Mouse (Mus musculus): ENCODE results near the gene Taf4. TPM values are rescaled to one million over a fixed set of nuclear protein-coding genes. Genes with fewer than 3 reads are reported as not detected.

The Taf4 gene
- polyA plus RNA-seq, 1 experiment from 2014 or later: 2.8 TPM

DNA sequence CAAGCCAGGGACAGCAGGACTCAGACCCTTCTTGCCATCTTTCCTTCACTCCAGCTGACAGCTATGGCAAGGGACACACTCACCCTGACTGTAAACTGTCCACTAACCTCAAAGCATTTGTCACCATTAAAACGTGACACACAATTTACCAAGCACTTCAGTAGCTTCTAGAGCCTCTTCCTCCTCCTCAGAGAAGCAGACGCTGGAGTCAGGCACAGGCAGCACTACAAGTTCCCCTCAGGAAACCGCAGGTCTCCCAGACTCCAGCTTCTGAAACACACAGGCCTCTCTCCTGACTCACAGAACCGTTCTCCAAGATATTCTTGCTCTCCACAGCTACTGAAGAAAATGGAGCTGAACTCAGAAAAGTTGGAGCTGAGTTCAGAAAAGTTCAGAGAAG, 39.4 kb downstream of the Taf4 start:
- H3K27ac ChIP-seq (ENCODE audit: low read length): no peak overlapping the region
- no peaks in the 10 kb centered on the region for H3K9me3 ChIP-seq (ENCODE audit: low read length)
- no peak for TF ChIP-seq CTCF (IDR thresholded peaks at IDR 0.05)
- TF ChIP-seq EP300 (IDR thresholded peaks at IDR 0.05): no peak
- no peak overlapping the region for H3K9ac ChIP-seq (replicated peaks; ENCODE audit: low read depth)
- DNase-seq (ENCODE audit: low spot score) (no peak), ATAC-seq (no peak)
- H3K4me3 ChIP-seq (ENCODE audit: low read depth, low read length): no peak overlapping the region
- no peaks in the 10 kb centered on the region for H3K27me3 ChIP-seq (replicated peaks; ENCODE audit: insufficient read depth, low read length)
- 52% methylated on average over 4 of the region's 4 CpGs for WGBS
- H3K4me2 ChIP-seq (replicated peaks; ENCODE audit: low read depth, low read length): no peak overlapping the region
- H3K4me1 ChIP-seq (ENCODE audit: insufficient read depth, low read depth, low read length): no peaks in the 10 kb centered on the region
- H3K36me3 ChIP-seq (ENCODE audit: insufficient read depth, low read length): no peaks in the 10 kb centered on the region

DNA sequence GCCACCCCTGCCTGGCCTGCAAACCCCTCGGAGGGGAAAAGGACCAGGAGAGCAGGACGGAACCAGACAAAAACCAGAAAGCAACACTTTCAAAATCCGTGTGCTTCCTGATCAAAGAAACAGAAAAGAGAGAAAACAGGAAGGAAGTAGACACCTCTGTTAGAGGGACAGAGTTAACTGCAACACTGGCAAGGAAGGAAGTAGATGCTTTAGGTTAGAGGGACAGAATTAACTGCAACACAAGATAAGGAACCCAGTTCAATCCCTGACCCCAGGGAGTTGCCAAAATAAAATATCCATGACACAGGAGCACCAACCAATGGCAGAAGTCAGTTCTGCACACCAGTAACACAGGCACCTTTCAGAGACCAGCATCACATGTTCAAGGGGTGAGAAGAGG, 42.3 kb downstream of the Taf4 start:
- Histone ChIP-seq H3K27me3 (replicated peaks; ENCODE audit: insufficient read depth, low read length) (no peaks in the 10 kb centered on the region), H3K9ac (replicated peaks; ENCODE audit: low read depth) (no peak overlapping the region), H3K27ac (ENCODE audit: low read length) (no peak overlapping the region), H3K9me3 (ENCODE audit: low read length) (no peaks in the 10 kb centered on the region), H3K36me3 (ENCODE audit: insufficient read depth, low read length) (0 out of 2 replicates have a peak, but pooled peaks cover 8% of the 10 kb centered on the region), H3K4me1 (ENCODE audit: insufficient read depth, low read depth, low read length) (no peaks in the 10 kb centered on the region), H3K4me3 (ENCODE audit: low read depth, low read length) (no peak overlapping the region), H3K4me2 (replicated peaks; ENCODE audit: low read depth, low read length) (no peak overlapping the region)
- TF ChIP-seq CTCF (IDR thresholded peaks at IDR 0.05): no peak
- no peak for TF ChIP-seq EP300 (IDR thresholded peaks at IDR 0.05)
- no peak for ATAC-seq
- DNase-seq (ENCODE audit: low spot score): no peak
- 70% methylated on average over 3 of the region's 3 CpGs for WGBS

DNA sequence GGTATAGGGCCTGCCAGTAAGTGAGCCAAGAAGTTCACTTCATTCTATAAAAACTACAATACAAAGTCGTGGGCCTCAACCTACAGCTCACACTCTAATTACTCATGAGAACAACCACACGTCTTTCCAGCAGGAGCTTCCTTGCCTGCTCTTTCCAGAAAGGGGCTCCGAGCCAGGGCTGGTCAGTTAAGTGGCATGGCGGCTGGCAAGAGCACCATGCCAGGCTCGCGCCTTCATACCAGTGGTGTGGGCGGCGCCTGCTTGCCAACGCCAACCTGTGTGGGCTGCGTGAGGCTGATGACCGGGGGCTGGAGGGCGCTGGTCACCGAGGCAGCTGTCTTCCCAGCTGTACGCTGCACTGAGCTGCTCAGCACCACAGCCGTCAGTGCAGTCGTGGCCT, 44.7 kb downstream of the Taf4 start:
- TF ChIP-seq EP300 (IDR thresholded peaks at IDR 0.05) (no peak), CTCF (IDR thresholded peaks at IDR 0.05) (no peak)
- no peaks in the 10 kb centered on the region for H3K4me1 ChIP-seq (ENCODE audit: insufficient read depth, low read depth, low read length)
- H3K36me3 ChIP-seq (ENCODE audit: insufficient read depth, low read length): 0 out of 2 replicates have a peak, but pooled peaks cover 8% of the 10 kb centered on the region
- no peaks in the 10 kb centered on the region for H3K27me3 ChIP-seq (replicated peaks; ENCODE audit: insufficient read depth, low read length)
- ATAC-seq (no peak), DNase-seq (ENCODE audit: low spot score) (no peak)
- H3K4me3 ChIP-seq (ENCODE audit: low read depth, low read length): no peak overlapping the region
- no peak overlapping the region for H3K27ac ChIP-seq (ENCODE audit: low read length)
- no peak overlapping the region for H3K4me2 ChIP-seq (replicated peaks; ENCODE audit: low read depth, low read length)
- H3K9ac ChIP-seq (replicated peaks; ENCODE audit: low read depth): no peak overlapping the region
- no peaks in the 10 kb centered on the region for H3K9me3 ChIP-seq (ENCODE audit: low read length)
- 89% methylated on average over 16 of the region's 16 CpGs for WGBS

DNA sequence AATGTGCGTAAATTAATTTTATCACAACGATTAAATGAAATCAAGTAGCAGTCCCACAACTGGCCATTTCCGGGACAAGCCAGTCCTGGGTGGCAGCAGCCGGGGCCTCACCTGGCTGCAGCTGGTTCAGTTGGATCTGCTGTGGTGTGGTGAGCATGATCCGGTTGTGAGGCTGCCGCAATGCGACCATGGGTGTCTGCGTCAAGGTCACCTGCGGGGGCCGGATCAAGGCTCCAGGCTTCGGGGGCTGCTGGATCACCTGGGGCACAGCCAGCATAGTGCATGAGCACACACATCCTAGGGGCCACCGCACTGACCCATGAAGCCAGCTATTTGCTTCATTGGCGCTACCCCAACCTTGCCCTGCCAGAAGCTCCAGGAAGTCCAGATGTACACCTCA, 47.3 kb downstream of the Taf4 start:
- TF ChIP-seq EP300 (IDR thresholded peaks at IDR 0.05) (no peak), CTCF (IDR thresholded peaks at IDR 0.05) (no peak)
- H3K27me3 ChIP-seq (replicated peaks; ENCODE audit: insufficient read depth, low read length): no peaks in the 10 kb centered on the region
- H3K27ac ChIP-seq (ENCODE audit: low read length): no peak overlapping the region
- no peak overlapping the region for H3K4me2 ChIP-seq (replicated peaks; ENCODE audit: low read depth, low read length)
- DNase-seq (ENCODE audit: low spot score) (no peak), ATAC-seq (no peak)
- no peak overlapping the region for H3K4me3 ChIP-seq (ENCODE audit: low read depth, low read length)
- H3K36me3 ChIP-seq (ENCODE audit: insufficient read depth, low read length): 0 out of 2 replicates have a peak, but pooled peaks cover 8% of the 10 kb centered on the region
- no peaks in the 10 kb centered on the region for H3K4me1 ChIP-seq (ENCODE audit: insufficient read depth, low read depth, low read length)
- H3K9me3 ChIP-seq (ENCODE audit: low read length): no peaks in the 10 kb centered on the region
- WGBS: 89% methylated on average over 13 of the region's 13 CpGs
- no peak overlapping the region for H3K9ac ChIP-seq (replicated peaks; ENCODE audit: low read depth)

DNA sequence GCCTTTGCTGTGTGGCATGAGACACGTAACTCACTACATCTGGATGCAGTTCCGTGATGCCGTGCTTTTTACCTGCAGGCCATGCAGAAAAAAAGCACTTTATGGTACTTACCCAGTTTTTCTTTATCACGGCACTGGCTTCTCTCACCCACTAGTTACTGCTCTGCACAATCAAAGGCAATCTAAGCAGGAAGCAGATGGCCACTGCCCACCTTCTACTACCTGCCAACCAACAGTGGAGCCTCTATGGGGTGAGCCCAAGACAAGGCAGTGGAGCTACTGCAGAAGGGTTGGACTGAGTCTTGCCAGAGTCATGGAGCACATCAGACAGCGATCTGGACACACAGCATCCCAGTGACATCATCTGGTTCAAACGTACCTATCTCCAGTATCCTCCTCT, 52.4 kb downstream of the Taf4 start:
- WGBS: 93% methylated on average over 6 of the region's 6 CpGs
- Histone ChIP-seq H3K4me1 (ENCODE audit: insufficient read depth, low read depth, low read length) (no peaks in the 10 kb centered on the region), H3K27ac (ENCODE audit: low read length) (no peak overlapping the region), H3K9ac (replicated peaks; ENCODE audit: low read depth) (no peak overlapping the region), H3K27me3 (replicated peaks; ENCODE audit: insufficient read depth, low read length) (no peaks in the 10 kb centered on the region), H3K4me3 (ENCODE audit: low read depth, low read length) (no peak overlapping the region), H3K4me2 (replicated peaks; ENCODE audit: low read depth, low read length) (no peak overlapping the region), H3K9me3 (ENCODE audit: low read length) (no peaks in the 10 kb centered on the region), H3K36me3 (ENCODE audit: insufficient read depth, low read length) (peaks cover 21% of the 10 kb centered on the region)
- TF ChIP-seq CTCF (IDR thresholded peaks at IDR 0.05) (no peak), EP300 (IDR thresholded peaks at IDR 0.05) (no peak)
- DNase-seq (ENCODE audit: low spot score) (no peak), ATAC-seq (no peak)

DNA sequence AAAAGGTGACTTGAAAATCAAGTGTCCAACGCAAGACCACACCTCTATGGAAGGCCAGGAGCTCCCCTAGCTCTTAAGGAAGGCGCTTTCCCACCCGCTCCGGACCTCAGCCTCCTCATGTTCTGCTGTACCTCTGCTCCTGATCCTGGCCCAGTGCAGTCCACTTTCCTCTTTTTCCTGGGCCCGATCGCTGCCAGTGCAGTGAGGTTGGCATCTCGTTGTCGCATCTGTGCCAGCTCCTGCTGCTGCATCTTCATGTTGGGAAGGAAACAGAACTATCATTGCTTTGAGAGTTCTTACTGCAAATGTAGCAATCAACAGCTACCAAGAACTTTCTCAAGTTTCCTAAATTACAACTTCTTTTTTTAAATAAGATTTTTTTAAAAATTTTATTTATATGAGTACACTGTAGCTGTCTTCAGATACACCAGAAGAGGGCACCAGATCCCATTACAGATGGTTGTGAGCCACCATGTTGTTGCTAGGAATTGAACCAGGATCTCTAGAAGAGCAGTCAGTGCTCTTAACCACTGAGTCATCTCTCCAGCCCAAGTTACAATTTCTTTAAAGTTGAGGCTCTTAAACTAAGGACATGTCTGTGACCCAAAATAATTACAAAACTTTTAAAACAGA, 55.3 kb downstream of the Taf4 start:
- H3K27ac ChIP-seq (ENCODE audit: low read length): no peak overlapping the region
- no peak for DNase-seq (ENCODE audit: low spot score)
- no peak overlapping the region for H3K9ac ChIP-seq (replicated peaks; ENCODE audit: low read depth)
- no peaks in the 10 kb centered on the region for H3K4me1 ChIP-seq (ENCODE audit: insufficient read depth, low read depth, low read length)
- TF ChIP-seq CTCF (IDR thresholded peaks at IDR 0.05) (peak; percentile 27), EP300 (IDR thresholded peaks at IDR 0.05) (no peak)
- ATAC-seq: no peak
- H3K9me3 ChIP-seq (ENCODE audit: low read length): no peaks in the 10 kb centered on the region
- H3K36me3 ChIP-seq (ENCODE audit: insufficient read depth, low read length): peaks cover 28% of the 10 kb centered on the region
- H3K4me3 ChIP-seq (ENCODE audit: low read depth, low read length): no peak overlapping the region
- 89% methylated on average over 8 of the region's 8 CpGs for WGBS
- no peaks in the 10 kb centered on the region for H3K27me3 ChIP-seq (replicated peaks; ENCODE audit: insufficient read depth, low read length)
- H3K4me2 ChIP-seq (replicated peaks; ENCODE audit: low read depth, low read length): no peak overlapping the region

DNA sequence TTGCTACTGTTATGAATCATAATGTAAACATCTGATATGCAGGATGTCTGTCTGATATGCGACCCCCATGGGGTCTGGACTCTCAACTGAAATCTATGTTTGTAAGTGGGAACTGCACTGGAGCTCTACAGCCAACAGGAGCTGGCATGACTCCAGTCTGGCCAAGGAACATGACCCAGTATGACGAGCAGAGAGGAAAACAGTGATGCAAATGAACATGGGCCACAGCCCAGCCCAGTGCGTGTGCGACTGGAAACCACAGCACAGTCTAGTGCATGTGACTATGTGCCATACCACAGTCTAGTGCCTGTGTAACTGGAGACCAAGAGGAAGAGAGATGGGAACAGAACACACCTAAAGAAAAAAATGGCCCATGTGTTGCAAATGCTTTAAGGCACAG, 56.4 kb downstream of the Taf4 start:
- TF ChIP-seq CTCF (IDR thresholded peaks at IDR 0.05) (no peak), EP300 (IDR thresholded peaks at IDR 0.05) (no peak)
- H3K27me3 ChIP-seq (replicated peaks; ENCODE audit: insufficient read depth, low read length): no peaks in the 10 kb centered on the region
- peak; percentile 54; the same call in 1 of the 2 replicates for ATAC-seq
- H3K4me2 ChIP-seq (replicated peaks; ENCODE audit: low read depth, low read length): no peak overlapping the region
- no peak for DNase-seq (ENCODE audit: low spot score)
- H3K36me3 ChIP-seq (ENCODE audit: insufficient read depth, low read length): peaks cover 28% of the 10 kb centered on the region
- no peaks in the 10 kb centered on the region for H3K9me3 ChIP-seq (ENCODE audit: low read length)
- no peak overlapping the region for H3K27ac ChIP-seq (ENCODE audit: low read length)
- H3K9ac ChIP-seq (replicated peaks; ENCODE audit: low read depth): no peak overlapping the region
- WGBS: 59% methylated on average over 4 of the region's 4 CpGs
- H3K4me3 ChIP-seq (ENCODE audit: low read depth, low read length): no peak overlapping the region
- H3K4me1 ChIP-seq (ENCODE audit: insufficient read depth, low read depth, low read length): no peaks in the 10 kb centered on the region

All from lung, postnatal 0 days (tissue).